Mouse (Mus musculus) small intestine, adult 2 months (tissue): ENCODE measurements around the gene Dnah3.

Source experiments
- CTCF ChIP-seq: fragments of 200-500 bp; IDR thresholded peaks from 2 replicates; pipeline ENCODE4 v1.5.1; 2012; ENCODE audit warnings: low read depth, mild to moderate bottlenecking, control low read depth, inconsistent platforms, low read length, moderate library complexity, mixed read lengths; ENCODE audit not compliant: insufficient replicate concordance, insufficient read length; ENCODE audit errors: extremely low read depth
- POLR2A ChIP-seq: fragments of 200-500 bp; IDR thresholded peaks from 2 replicates; pipeline ENCODE4 v1.6.1; 2012; ENCODE audit warnings: low read depth, mild to moderate bottlenecking, control low read depth, inconsistent platforms, low read length, moderate library complexity

GRCm38 (mm10) chr7:119894818-119895544 is 200.1 kb downstream of the Dnah3 start:
- TF ChIP-seq CTCF = no peak
- no peak for TF ChIP-seq POLR2A
